Mouse (Mus musculus): Measurements from ENCODE around the gene Elof1.

GRCm38 (mm10) chr9:22124169-22124568, 7.2 kb upstream of the Elof1 start:
- no peak for TF ChIP-seq POLR2A (IDR thresholded peaks at IDR 0.05; ENCODE audit: insufficient read length, low read depth)
- TF ChIP-seq REST (IDR thresholded peaks at IDR 0.05; ENCODE audit: insufficient read depth, insufficient read length) = no peak
- no peak for TF ChIP-seq CEBPB (IDR thresholded peaks at IDR 0.05; ENCODE audit: insufficient read depth, poor library complexity, severe bottlenecking)
- no peak for TF ChIP-seq POLR2AphosphoS2 (IDR thresholded peaks at IDR 0.05; ENCODE audit: insufficient read length, low read depth)
- no peak for TF ChIP-seq TCF12 (IDR thresholded peaks at IDR 0.05; ENCODE audit: insufficient read depth, poor library complexity, severe bottlenecking)
- TF ChIP-seq USF1 (IDR thresholded peaks at IDR 0.05; ENCODE audit: low read depth) = no peak
- no peak for TF ChIP-seq MYOG (IDR thresholded peaks at IDR 0.05; ENCODE audit: control insufficient read depth in 1 of 3, insufficient read depth in 1 of 3, insufficient read length in 2 of 3, low read depth in 2 of 3)
- no peak for TF ChIP-seq SRF (IDR thresholded peaks at IDR 0.05; ENCODE audit: control insufficient read depth, insufficient read length, low read depth)
- TF ChIP-seq E2F4 (IDR thresholded peaks at IDR 0.05; ENCODE audit: insufficient read depth) = no peak
